Mouse (Mus musculus) CH12F3 (cell line): ENCODE results near the gene Uck2.

Experiments
- in situ Hi-C: fragments of 300-500 bp; cut with MboI; formaldehyde crosslinking; loops from 2 replicates; pipeline ENCODE4 v1.14.3; 2020; ENCODE audit warnings: low sequenced_read_pairs

The Uck2 gene

GRCm38 (mm10) chr1:167220303-167221174 lies 64.6 kb downstream of the Uck2 start:
- in situ Hi-C loops: loop anchor here (25.0 kb wide), 1 partner anchor 483 kb away; no protein-coding TSS in a partner anchor

DNA sequence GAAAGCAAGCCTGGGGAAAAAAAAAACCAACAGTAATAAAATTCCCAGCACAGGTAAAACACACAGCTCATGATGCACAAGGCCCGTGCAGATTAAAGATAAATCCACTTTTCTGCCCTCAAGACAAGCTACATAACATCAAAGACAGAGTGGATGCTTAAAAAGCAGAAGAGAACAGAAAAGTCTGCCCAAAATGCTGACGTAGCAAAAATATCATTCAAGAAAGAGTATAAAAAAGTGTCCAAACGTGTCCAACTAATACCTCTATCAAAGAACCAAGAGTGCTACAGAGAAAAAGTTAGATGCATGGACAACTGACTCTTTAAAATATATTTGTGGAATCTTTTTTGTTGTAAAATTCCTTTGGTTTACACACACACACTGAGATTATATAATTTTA lies 69.7 kb downstream of the Uck2 start:
- in situ Hi-C loops: loop anchor here (10.0 to 25.0 kb wide), 2 partner anchors 478 to 781 kb away; no protein-coding TSS in a partner anchor

DNA sequence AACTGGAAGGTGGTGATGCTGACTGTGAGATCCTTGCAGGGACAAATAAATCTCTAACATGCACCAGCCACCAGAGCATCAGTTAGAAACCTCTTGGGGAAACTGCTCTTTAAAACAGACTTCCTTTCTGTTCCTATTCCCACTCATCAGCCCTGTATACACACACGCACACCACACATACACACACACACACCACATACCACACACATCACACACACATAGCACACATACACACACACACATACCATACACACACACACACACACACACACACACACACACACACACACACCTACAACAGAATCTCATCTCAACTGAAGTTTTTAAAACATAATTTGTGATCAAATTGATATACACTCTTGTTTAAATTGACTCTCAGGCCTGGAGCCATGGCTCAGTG lies 72.4 kb downstream of the Uck2 start:
- in situ Hi-C loops: loop anchor here (10.0 to 25.0 kb wide), 2 partner anchors 475 to 778 kb away; no protein-coding TSS in a partner anchor

DNA sequence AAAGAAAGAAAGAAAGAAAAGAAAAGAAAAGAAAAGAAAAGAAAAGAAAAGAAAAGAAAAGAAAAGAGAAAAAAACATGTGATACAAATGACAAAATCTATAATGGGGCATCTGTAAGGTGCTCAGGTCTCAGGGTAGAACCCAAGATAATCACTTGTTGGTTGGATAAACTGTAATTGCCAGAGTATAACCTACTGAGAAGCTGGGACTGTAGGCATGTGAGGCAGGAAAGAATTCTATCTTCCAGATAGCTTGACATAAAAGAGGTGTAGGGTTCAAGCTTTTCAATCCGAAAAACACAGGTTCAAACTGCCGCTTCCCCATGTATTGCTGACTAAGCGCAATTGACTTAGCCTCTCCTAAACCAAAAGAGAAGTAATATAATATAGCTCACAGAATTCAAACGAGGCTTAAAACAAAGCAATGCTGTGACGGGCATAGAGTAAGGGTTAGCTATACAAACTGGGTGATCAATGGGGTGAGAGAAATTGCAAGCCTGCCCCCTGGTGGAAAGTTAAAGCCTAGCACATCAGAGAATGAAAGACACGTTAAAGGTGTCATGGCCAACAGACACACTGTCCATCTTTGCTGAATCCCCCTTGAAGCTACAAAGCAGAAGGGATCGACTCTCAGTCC lies 73.0 kb downstream of the Uck2 start:
- in situ Hi-C loops: loop anchor here (10.0 to 25.0 kb wide), 2 partner anchors 475 to 777 kb away; no protein-coding TSS in a partner anchor

DNA sequence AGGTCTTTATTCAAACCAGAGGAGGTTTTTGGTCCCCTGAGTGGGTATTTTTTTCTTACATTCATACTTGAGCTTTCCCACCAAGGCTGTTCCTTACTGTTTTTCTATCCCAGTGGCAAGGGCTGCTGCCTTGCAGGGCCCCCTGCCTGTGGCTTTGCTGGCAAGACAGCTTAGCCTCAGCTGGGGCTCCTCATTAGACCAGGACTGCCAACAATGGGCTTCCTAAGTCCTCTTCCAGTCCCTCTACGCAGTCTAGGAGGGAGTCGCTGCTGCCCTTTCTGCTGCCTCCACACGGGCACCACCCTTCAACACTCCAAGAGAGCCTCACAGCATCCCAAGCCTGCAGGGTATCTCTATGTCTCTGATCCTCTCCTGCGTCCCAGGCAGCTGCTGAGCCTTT lies 76.3 kb downstream of the Uck2 start:
- in situ Hi-C loops: loop anchor here (25.0 kb wide), 1 partner anchor 472 kb away; no protein-coding TSS in a partner anchor

DNA sequence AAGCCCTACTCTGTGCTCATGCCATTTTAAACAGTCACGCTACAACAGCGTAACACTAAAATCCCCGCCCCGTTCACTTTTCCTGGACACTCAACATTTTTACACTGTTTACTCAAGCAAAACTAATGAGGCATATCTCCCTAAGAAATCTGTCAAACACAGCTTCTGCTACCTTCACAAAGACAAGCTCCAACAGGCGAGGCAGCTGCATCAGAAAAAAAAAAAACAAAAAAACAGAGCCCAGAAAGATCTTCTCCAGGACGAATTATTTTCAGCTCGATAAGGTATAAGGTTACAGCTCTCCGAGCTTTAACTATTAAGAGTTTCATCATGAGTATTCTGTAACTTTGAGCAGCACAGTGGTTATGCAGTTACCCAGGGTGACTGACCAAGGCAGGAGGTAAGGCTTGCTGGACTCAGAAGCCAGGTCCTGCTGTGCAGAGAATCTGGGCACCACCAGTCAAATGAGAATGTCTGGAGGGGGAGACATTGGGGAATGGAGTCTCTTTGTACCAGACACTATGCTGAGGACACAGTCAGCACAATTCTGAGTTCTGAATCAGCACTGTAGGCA lies 79.9 kb downstream of the Uck2 start:
- in situ Hi-C loops: loop anchor here (25.0 kb wide), 1 partner anchor 468 kb away; no protein-coding TSS in a partner anchor

DNA sequence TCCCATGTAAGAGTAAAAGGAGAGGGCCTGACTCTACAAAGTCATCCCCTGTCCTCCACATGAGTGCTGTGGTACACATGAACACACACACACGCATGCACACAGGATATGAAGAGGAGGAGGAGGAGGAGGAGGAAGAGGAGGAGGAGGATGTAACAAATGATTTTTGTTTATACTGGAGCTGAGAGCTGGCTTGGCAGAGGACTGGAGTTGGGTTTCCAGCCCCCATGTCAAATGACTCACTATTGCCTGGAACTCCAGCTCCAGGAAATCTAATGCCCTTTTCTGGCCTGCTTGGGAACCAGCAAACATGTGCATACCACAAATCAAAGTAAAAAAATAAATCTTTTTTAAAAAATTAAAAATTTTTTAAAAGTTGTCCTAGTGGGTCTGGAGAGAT lies 80.7 kb downstream of the Uck2 start:
- in situ Hi-C loops: loop anchor here (25.0 kb wide), 1 partner anchor 467 kb away; no protein-coding TSS in a partner anchor

- in situ Hi-C loops: no loop called here
Measured at GRCm38 (mm10) chr1:167194766-167195165, 90.4 kb downstream of the Uck2 start.

- in situ Hi-C loops: no loop called here
Measured at GRCm38 (mm10) chr1:167187791-167188190, 97.3 kb downstream of the Uck2 start.

GRCm38 (mm10) chr1:167181919-167182616 lies 103.1 kb downstream of the Uck2 start:
- in situ Hi-C loops: no loop called here
